11 mouse cellular contexts compared by ENCODE assay signal in genomic region chr10:70288406-70289327, GRCm38 (mm10). TPM values are rescaled to one million over a fixed set of nuclear protein-coding genes. Genes with fewer than 3 reads are reported as not detected.
DNase-seq lines count a peak whose midpoint lies in the region; ATAC-seq and TF ChIP-seq lines count a peak whose summit lies in the region.
"Had no signal": no experiment of that assay in that cellular context is flagged by ENCODE, and none has a peak within 500 bp of the region (broad histone marks: within the 10 kb centered on the region; RNA-seq: fewer than 3 reads in every experiment).

No protein-coding gene starts in this region.

- no peaks in the 10 kb centered on the region for H3K36me3 ChIP-seq in kidney, postnatal 0 days (ENCODE audit: insufficient read depth, low read length)
- no peaks in the 10 kb centered on the region for H3K36me3 ChIP-seq in testis, adult 2 months (ENCODE audit: control insufficient read depth, insufficient read depth, low read length)
- no peaks in the 10 kb centered on the region for H3K36me3 ChIP-seq in intestine, embryonic 14.5 days (ENCODE audit: control insufficient read depth, insufficient read depth, low read length)
- no peaks in the 10 kb centered on the region for H3K36me3 ChIP-seq in stomach, postnatal 0 days (ENCODE audit: control insufficient read depth, insufficient read depth, low read length)

- TF ChIP-seq EP300 in stomach, postnatal 0 days (optimal IDR thresholded peaks at IDR 0.05), result no peak

- DNase-seq in kidney, postnatal 0 days (ENCODE audit: low spot score), result peak; percentile 40
- DNase-seq in kidney, adult 9 months, result no peak
- DNase-seq in testis, postnatal 14 days (ENCODE audit: low spot score), result no peak
- DNase-seq in intestine, embryonic 14.5 days (ENCODE audit: low spot score), result no peak
- DNase-seq in stomach, postnatal 0 days (ENCODE audit: low spot score), result no peak
- DNase-seq in gastrocnemius, adult 8-10 months (ENCODE audit: low spot score in 2 of 2), result no peak
- DNase-seq: gastrocnemius, postnatal 25 days; right cerebral cortex, postnatal 4 days had no signal

- H3K4me3 ChIP-seq in kidney, postnatal 0 days (replicated peaks; ENCODE audit: low read depth, low read length), result no peak overlapping the region
- peak overlapping the region; percentile 84 for H3K4me3 ChIP-seq in testis, adult 2 months (ENCODE audit: control insufficient read depth, low read depth, low read length)
- no peak overlapping the region for H3K4me3 ChIP-seq in intestine, embryonic 14.5 days (ENCODE audit: low read depth, low read length)
- H3K4me3 ChIP-seq in stomach, postnatal 0 days (ENCODE audit: low read depth, low read length), result no peak overlapping the region

- no peak overlapping the region for H3K27ac ChIP-seq in kidney, postnatal 0 days
- H3K27ac ChIP-seq in testis, adult 2 months (ENCODE audit: control insufficient read depth, insufficient read depth, low read depth, low read length), result no peak overlapping the region; the same call in 1 of the 2 replicates
- no peak overlapping the region for H3K27ac ChIP-seq in intestine, embryonic 14.5 days (ENCODE audit: low read depth)
- H3K27ac ChIP-seq in stomach, postnatal 0 days (replicated peaks), result no peak overlapping the region

- H3K4me1 ChIP-seq in kidney, postnatal 0 days (replicated peaks; ENCODE audit: insufficient read depth, low read length), result 0 out of 2 replicates have a peak, but pooled peaks cover 10% of the 10 kb centered on the region
- peaks cover 20% of the 10 kb centered on the region for H3K4me1 ChIP-seq in testis, adult 2 months (ENCODE audit: control insufficient read depth, insufficient read depth, low read length)
- H3K4me1 ChIP-seq in intestine, embryonic 14.5 days (replicated peaks; ENCODE audit: control insufficient read depth, insufficient read depth, low read length), result peaks cover 13% of the 10 kb centered on the region
- no peaks in the 10 kb centered on the region for H3K4me1 ChIP-seq in stomach, postnatal 0 days (replicated peaks; ENCODE audit: control insufficient read depth, insufficient read depth)

- H3K4me2 ChIP-seq in kidney, postnatal 0 days (ENCODE audit: low read length), result peak overlapping the region; percentile 39; the same call in 1 of the 2 replicates
- H3K4me2 ChIP-seq in intestine, embryonic 14.5 days (ENCODE audit: low read length), result no peak overlapping the region
- H3K4me2 ChIP-seq in stomach, postnatal 0 days (replicated peaks; ENCODE audit: low read depth), result peak overlapping the region; percentile 42; the same call in 1 of the 2 replicates

- no peaks in the 10 kb centered on the region for H3K27me3 ChIP-seq in kidney, postnatal 0 days (ENCODE audit: insufficient read depth, low read length)
- no peaks in the 10 kb centered on the region for H3K27me3 ChIP-seq in testis, adult 2 months (ENCODE audit: control insufficient read depth, insufficient read depth, low read length)
- no peaks in the 10 kb centered on the region for H3K27me3 ChIP-seq in intestine, embryonic 14.5 days (replicated peaks; ENCODE audit: control insufficient read depth, insufficient read depth, low read length)
- no peaks in the 10 kb centered on the region for H3K27me3 ChIP-seq in stomach, postnatal 0 days (ENCODE audit: control insufficient read depth, insufficient read depth, low read length)

- peak; percentile 47; the same call in 1 of the 2 replicates for TF ChIP-seq POLR2A in testis, adult 2 months (IDR thresholded peaks at IDR 0.05; ENCODE audit: control insufficient read depth, low read depth, low read length)

- ATAC-seq in kidney, postnatal 0 days (replicated peaks; ENCODE audit: low FRiP score, low read depth), result no peak
- peak; percentile 57 for ATAC-seq in intestine, embryonic 14.5 days (replicated peaks; ENCODE audit: low FRiP score, low TSS enrichment, low read depth)
- peak; percentile 22; the same call in 1 of the 2 replicates for ATAC-seq in stomach, postnatal 0 days (ENCODE audit: low FRiP score, low TSS enrichment)
- no peak for ATAC-seq in erythroblast, adult 5-6 weeks (replicated peaks; ENCODE audit: low FRiP score, poor library complexity, severe bottlenecking)
- ATAC-seq: forebrain, postnatal 0 days had no signal

- WGBS in kidney, postnatal 0 days, result 39% methylated on average over 14 of the region's 14 CpGs
- 38% methylated on average over 14 of the region's 14 CpGs for WGBS in intestine, embryonic 14.5 days
- 38% methylated on average over 14 of the region's 14 CpGs for WGBS in stomach, postnatal 0 days

- no peak overlapping the region for H3K9ac ChIP-seq in kidney, postnatal 0 days (ENCODE audit: low read depth, low read length)
- H3K9ac ChIP-seq in intestine, embryonic 14.5 days (ENCODE audit: low read length), result no peak overlapping the region
- H3K9ac ChIP-seq in stomach, postnatal 0 days (ENCODE audit: low read length), result no peak overlapping the region
- H3K9ac ChIP-seq: forebrain, postnatal 0 days had no signal

- H3K9me3 ChIP-seq in kidney, postnatal 0 days (replicated peaks; ENCODE audit: low read length), result no peaks in the 10 kb centered on the region
- H3K9me3 ChIP-seq in intestine, embryonic 14.5 days (ENCODE audit: control insufficient read depth, low read length), result no peaks in the 10 kb centered on the region
- no peaks in the 10 kb centered on the region for H3K9me3 ChIP-seq in stomach, postnatal 0 days (ENCODE audit: control insufficient read depth, low read length)

- TF ChIP-seq CTCF in kidney, postnatal 0 days (IDR thresholded peaks at IDR 0.05; ENCODE audit: low read depth), result no peak
- no peak for TF ChIP-seq CTCF in testis, adult 2 months (IDR thresholded peaks at IDR 0.05; ENCODE audit: control insufficient read depth, insufficient read depth, insufficient replicate concordance, low read depth, low read length)
- TF ChIP-seq CTCF in stomach, postnatal 0 days (IDR thresholded peaks at IDR 0.05; ENCODE audit: low read depth), result no peak

RNA-seq across cellular contexts. Expression of gene Slc16a9, which starts 43.8 kb away (rescaled TPM):
- 6.7 and 7.5 TPM in 2 replicates for polyA plus RNA-seq in kidney, postnatal 0 days (2015; fragmentation: Nextera tagmentation; extraction: Ambion mirVana)
- 2.2 and 2.3 TPM in 2 replicates for polyA plus RNA-seq in testis, adult 2 months (2012; rRNA removed)
- 1.6 and 1.7 TPM in 2 replicates for polyA plus RNA-seq in intestine, embryonic 14.5 days (2014; fragmentation: Nextera tagmentation; extraction: Ambion mirVana)
- polyA plus RNA-seq in stomach, postnatal 0 days (2015; fragmentation: Nextera tagmentation; extraction: Ambion mirVana), result 2.5 and 2.9 TPM in 2 replicates
- total RNA-seq in erythroblast, adult 5-6 weeks (2015; ENCODE audit: low replicate concordance), result 0.84 and 2.5 TPM in 2 replicates
- 0.42 and 1.6 TPM in 2 replicates for total RNA-seq in erythroblast, adult 5-6 weeks (2017; ENCODE audit: low replicate concordance)
- total RNA-seq in gastrocnemius, adult 8-10 months (2022), result 1 to 10 TPM; 3.4 to 8.4 (median 7.1) TPM

Comparison
In these comparisons a context has a peak if more than half of its experiments do, and no peak if none do; other contexts are left out.
1. ATAC-seq: peak in intestine, embryonic 14.5 days (single experiment) and stomach, postnatal 0 days (single experiment); none in kidney, postnatal 0 days (single experiment) and erythroblast, adult 5-6 weeks (single experiment).